22 mouse cellular contexts compared by ENCODE assay signal in genomic region chr5:119799419-119800242, GRCm38 (mm10). TPM values are rescaled to one million over a fixed set of nuclear protein-coding genes. Genes with fewer than 3 reads are reported as not detected.
A peak's percentile ranks its signal among the peaks of the same experiment; 100 is the strongest.
DNase-seq lines count a peak whose midpoint lies in the region; ATAC-seq and TF ChIP-seq lines count a peak whose summit lies in the region.
"Had no signal": no experiment of that assay in that cellular context is flagged by ENCODE, and none has a peak within 500 bp of the region (broad histone marks: within the 10 kb centered on the region; RNA-seq: fewer than 3 reads in every experiment).

No protein-coding gene starts in this region.

- ATAC-seq in heart, embryonic 11.5 days (replicated peaks; ENCODE audit: insufficient number of reproducible peaks, low FRiP score, low TSS enrichment), result no peak
- ATAC-seq in hindbrain, embryonic 11.5 days (ENCODE audit: low FRiP score), result no peak
- ATAC-seq in hindbrain, embryonic 12.5 days (ENCODE audit: low FRiP score), result no peak
- ATAC-seq in midbrain, embryonic 11.5 days (ENCODE audit: low FRiP score), result no peak
- ATAC-seq in midbrain, embryonic 15.5 days (replicated peaks), result no peak
- no peak for ATAC-seq in limb, embryonic 14.5 days (ENCODE audit: low FRiP score, low read depth)
- ATAC-seq: intestine, postnatal 0 days had no signal

- 0 out of 2 replicates have a peak, but pooled peaks cover 12% of the 10 kb centered on the region for H3K4me1 ChIP-seq in heart, embryonic 11.5 days (ENCODE audit: control insufficient read depth, insufficient read depth, low read length)
- no peaks in the 10 kb centered on the region for H3K4me1 ChIP-seq in hindbrain, embryonic 11.5 days (replicated peaks; ENCODE audit: control insufficient read depth, insufficient read depth, low read length)
- no peaks in the 10 kb centered on the region for H3K4me1 ChIP-seq in hindbrain, embryonic 12.5 days
- no peaks in the 10 kb centered on the region for H3K4me1 ChIP-seq in midbrain, embryonic 11.5 days (ENCODE audit: control insufficient read depth, insufficient read depth, low read length)
- H3K4me1 ChIP-seq in midbrain, embryonic 15.5 days, result no peaks in the 10 kb centered on the region
- H3K4me1 ChIP-seq in limb, embryonic 14.5 days (ENCODE audit: control insufficient read depth, insufficient read depth, low read length), result peaks cover 9% of the 10 kb centered on the region; the same call in 1 of the 2 replicates
- H3K4me1 ChIP-seq: hindbrain, embryonic 15.5 days had no signal

- H3K4me2 ChIP-seq in heart, embryonic 11.5 days, result peak overlapping the region; percentile 60
- H3K4me2 ChIP-seq in hindbrain, embryonic 11.5 days (replicated peaks; ENCODE audit: low read depth, low read length), result no peak overlapping the region
- H3K4me2 ChIP-seq in hindbrain, embryonic 12.5 days (replicated peaks), result no peak overlapping the region
- H3K4me2 ChIP-seq in midbrain, embryonic 11.5 days, result no peak overlapping the region
- no peak overlapping the region for H3K4me2 ChIP-seq in midbrain, embryonic 15.5 days
- peak overlapping the region; percentile 50 for H3K4me2 ChIP-seq in limb, embryonic 14.5 days (replicated peaks; ENCODE audit: low read depth, low read length, severe bottlenecking)
- H3K4me2 ChIP-seq: embryonic facial prominence, embryonic 15.5 days; hindbrain, embryonic 15.5 days had no signal

- peak overlapping the region; percentile 13 for H3K4me3 ChIP-seq in heart, embryonic 11.5 days (ENCODE audit: low read depth, low read length)
- no peak overlapping the region for H3K4me3 ChIP-seq in hindbrain, embryonic 11.5 days (ENCODE audit: low read depth, low read length)
- H3K4me3 ChIP-seq in hindbrain, embryonic 12.5 days, result no peak overlapping the region
- no peak overlapping the region for H3K4me3 ChIP-seq in midbrain, embryonic 11.5 days (ENCODE audit: low read depth, low read length)
- no peak overlapping the region for H3K4me3 ChIP-seq in midbrain, embryonic 15.5 days
- peak overlapping the region; percentile 9; the same call in 1 of the 2 replicates for H3K4me3 ChIP-seq in limb, embryonic 14.5 days (replicated peaks; ENCODE audit: low read length)
- H3K4me3 ChIP-seq: embryonic facial prominence, embryonic 15.5 days; hindbrain, embryonic 15.5 days had no signal

- no peak for TF ChIP-seq POLR2A in limb, embryonic 14.5 days (IDR thresholded peaks at IDR 0.05; ENCODE audit: borderline replicate concordance, extremely low read depth, insufficient read depth, insufficient read length)

- peaks cover 82% of the 10 kb centered on the region for H3K27me3 ChIP-seq in heart, embryonic 11.5 days (ENCODE audit: control insufficient read depth, insufficient read depth, low read length)
- H3K27me3 ChIP-seq in hindbrain, embryonic 11.5 days (ENCODE audit: control insufficient read depth, insufficient read depth, low read length), result peaks cover 97% of the 10 kb centered on the region
- H3K27me3 ChIP-seq in hindbrain, embryonic 12.5 days, result peaks cover 100% of the 10 kb centered on the region
- H3K27me3 ChIP-seq in midbrain, embryonic 11.5 days (ENCODE audit: control insufficient read depth, insufficient read depth, low read length), result peaks cover 100% of the 10 kb centered on the region
- H3K27me3 ChIP-seq in midbrain, embryonic 15.5 days (replicated peaks), result peaks cover 98% of the 10 kb centered on the region
- H3K27me3 ChIP-seq in limb, embryonic 14.5 days (ENCODE audit: control insufficient read depth, insufficient read depth, low read length), result peaks cover 86% of the 10 kb centered on the region

- H3K9me3 ChIP-seq in heart, embryonic 11.5 days (replicated peaks; ENCODE audit: control insufficient read depth, low read length), result no peaks in the 10 kb centered on the region
- no peaks in the 10 kb centered on the region for H3K9me3 ChIP-seq in hindbrain, embryonic 11.5 days (ENCODE audit: control insufficient read depth, low read length)
- no peaks in the 10 kb centered on the region for H3K9me3 ChIP-seq in hindbrain, embryonic 12.5 days (replicated peaks)
- no peaks in the 10 kb centered on the region; the same call in 1 of the 2 replicates for H3K9me3 ChIP-seq in midbrain, embryonic 11.5 days (ENCODE audit: control insufficient read depth, low read length)
- no peaks in the 10 kb centered on the region for H3K9me3 ChIP-seq in midbrain, embryonic 15.5 days
- no peaks in the 10 kb centered on the region for H3K9me3 ChIP-seq in limb, embryonic 14.5 days (ENCODE audit: control insufficient read depth, low read length)
- H3K9me3 ChIP-seq: embryonic facial prominence, embryonic 15.5 days; hindbrain, embryonic 15.5 days had no signal

- no peak for DNase-seq in heart, adult 9 months (ENCODE audit: low spot score in 2 of 2)
- DNase-seq in hindbrain, embryonic 11.5 days (ENCODE audit: low spot score), result peak; percentile 37
- DNase-seq in midbrain, embryonic 11.5 days (ENCODE audit: low spot score, missing footprints), result peak; percentile 92
- DNase-seq in limb, embryonic 14.5 days (ENCODE audit: low spot score), result no peak
- no peak for DNase-seq in adipocyte (ENCODE audit: low spot score)
- DNase-seq: adrenal gland, postnatal 25 days; B cell, adult 2 months; cerebellum, adult 18-20 months; gastrocnemius, postnatal 14 days; layer of hippocampus, postnatal 36 days; retina, postnatal 1 day; thymus, postnatal 36 days had no signal

- WGBS in heart, embryonic 11.5 days (ENCODE audit: insufficient replicate concordance), result 11% methylated on average over 9 of the region's 9 CpGs
- under 1% methylated on average over 9 of the region's 9 CpGs for WGBS in hindbrain, embryonic 11.5 days
- WGBS in hindbrain, embryonic 12.5 days, result under 1% methylated on average over 9 of the region's 9 CpGs
- under 1% methylated on average over 9 of the region's 9 CpGs for WGBS in midbrain, embryonic 11.5 days
- 3% methylated on average over 9 of the region's 9 CpGs for WGBS in midbrain, embryonic 15.5 days
- 6% methylated on average over 9 of the region's 9 CpGs for WGBS in limb, embryonic 14.5 days

- H3K27ac ChIP-seq in heart, embryonic 11.5 days (ENCODE audit: low read depth, low read length), result peak overlapping the region; percentile 86
- H3K27ac ChIP-seq in hindbrain, embryonic 11.5 days (ENCODE audit: low read depth, low read length), result no peak overlapping the region
- no peak overlapping the region for H3K27ac ChIP-seq in hindbrain, embryonic 12.5 days
- no peak overlapping the region for H3K27ac ChIP-seq in midbrain, embryonic 11.5 days (ENCODE audit: low read depth, low read length)
- no peak overlapping the region for H3K27ac ChIP-seq in midbrain, embryonic 15.5 days
- H3K27ac ChIP-seq in limb, embryonic 14.5 days (replicated peaks; ENCODE audit: low read depth, low read length), result peak overlapping the region; percentile 67; the same call in 1 of the 2 replicates
- H3K27ac ChIP-seq: embryonic facial prominence, embryonic 15.5 days; hindbrain, embryonic 15.5 days; kidney, postnatal 0 days had no signal

- peak overlapping the region; percentile 72 for H3K9ac ChIP-seq in heart, embryonic 11.5 days (ENCODE audit: low read depth, low read length)
- H3K9ac ChIP-seq in hindbrain, embryonic 11.5 days (ENCODE audit: low read depth, low read length), result no peak overlapping the region
- no peak overlapping the region for H3K9ac ChIP-seq in hindbrain, embryonic 12.5 days
- no peak overlapping the region for H3K9ac ChIP-seq in midbrain, embryonic 11.5 days (ENCODE audit: low read length)
- H3K9ac ChIP-seq in midbrain, embryonic 15.5 days, result no peak overlapping the region
- peak overlapping the region; percentile 36; the same call in 1 of the 2 replicates for H3K9ac ChIP-seq in limb, embryonic 14.5 days (ENCODE audit: low read depth, low read length, severe bottlenecking)
- H3K9ac ChIP-seq: embryonic facial prominence, embryonic 15.5 days; hindbrain, embryonic 15.5 days had no signal

- no peaks in the 10 kb centered on the region for H3K36me3 ChIP-seq in heart, embryonic 11.5 days (ENCODE audit: control insufficient read depth, insufficient read depth, low read length)
- no peaks in the 10 kb centered on the region for H3K36me3 ChIP-seq in hindbrain, embryonic 11.5 days (ENCODE audit: control insufficient read depth, insufficient read depth, low read length)
- no peaks in the 10 kb centered on the region for H3K36me3 ChIP-seq in hindbrain, embryonic 12.5 days
- no peaks in the 10 kb centered on the region for H3K36me3 ChIP-seq in midbrain, embryonic 11.5 days (ENCODE audit: control insufficient read depth, insufficient read depth, low read length)
- no peaks in the 10 kb centered on the region for H3K36me3 ChIP-seq in midbrain, embryonic 15.5 days (replicated peaks)
- H3K36me3 ChIP-seq in limb, embryonic 14.5 days (ENCODE audit: control insufficient read depth, insufficient read depth, low read length), result no peaks in the 10 kb centered on the region
- H3K36me3 ChIP-seq: embryonic facial prominence, embryonic 15.5 days; hindbrain, embryonic 15.5 days had no signal

RNA-seq across cellular contexts. Expression of gene Tbx5, which starts 32.8 kb away (rescaled TPM):
- 40.1 and 41.1 TPM in 2 replicates for polyA plus RNA-seq in heart, embryonic 11.5 days (2014; fragmentation: Nextera tagmentation; extraction: Ambion mirVana)
- polyA plus RNA-seq in hindbrain, embryonic 11.5 days (2014; fragmentation: Nextera tagmentation; extraction: Ambion mirVana), result not detected in 2 replicates
- polyA plus RNA-seq in hindbrain, embryonic 12.5 days (2016; fragmentation: Nextera tagmentation; extraction: Ambion mirVana), result 0.09 and 0.13 TPM in 2 replicates
- not detected in 2 replicates for polyA plus RNA-seq in midbrain, embryonic 11.5 days (2014; fragmentation: Nextera tagmentation; extraction: Ambion mirVana)
- polyA plus RNA-seq in midbrain, embryonic 15.5 days (2015; fragmentation: Nextera tagmentation; extraction: Ambion mirVana), result 0.04 TPM in 1 of 2 replicates, not detected in the other
- 36.9 and 39.3 TPM in 2 replicates for polyA plus RNA-seq in limb, embryonic 14.5 days (2012; rRNA removed)
- polyA plus RNA-seq in limb, embryonic 14.5 days (2014; fragmentation: Nextera tagmentation; extraction: Ambion mirVana), result 22.4 and 29.3 TPM in 2 replicates
- polyA plus RNA-seq: forebrain, embryonic 11.5 days; frontal cortex, adult 2 months; intestine, postnatal 0 days; kidney, postnatal 0 days; liver, embryonic 16.5 days had no signal

Comparison
In these comparisons a context has a peak if more than half of its experiments do, and no peak if none do; other contexts are left out.
1. H3K27ac ChIP-seq: peak in heart, embryonic 11.5 days (single experiment) and limb, embryonic 14.5 days (single experiment); none in hindbrain, embryonic 11.5 days (single experiment), hindbrain, embryonic 12.5 days (single experiment), midbrain, embryonic 11.5 days (single experiment) and midbrain, embryonic 15.5 days (single experiment).
2. H3K4me2 ChIP-seq: peak in heart, embryonic 11.5 days (single experiment) and limb, embryonic 14.5 days (single experiment); none in hindbrain, embryonic 11.5 days (single experiment), hindbrain, embryonic 12.5 days (single experiment), midbrain, embryonic 11.5 days (single experiment) and midbrain, embryonic 15.5 days (single experiment).
3. H3K4me3 ChIP-seq: peak in heart, embryonic 11.5 days (single experiment) and limb, embryonic 14.5 days (single experiment); none in hindbrain, embryonic 11.5 days (single experiment), hindbrain, embryonic 12.5 days (single experiment), midbrain, embryonic 11.5 days (single experiment) and midbrain, embryonic 15.5 days (single experiment).
4. H3K9ac ChIP-seq: peak in heart, embryonic 11.5 days (single experiment) and limb, embryonic 14.5 days (single experiment); none in hindbrain, embryonic 11.5 days (single experiment), hindbrain, embryonic 12.5 days (single experiment), midbrain, embryonic 11.5 days (single experiment) and midbrain, embryonic 15.5 days (single experiment).
5. DNase-seq: peak in hindbrain, embryonic 11.5 days (single experiment) and midbrain, embryonic 11.5 days (single experiment); none in heart, adult 9 months (0 of 2), limb, embryonic 14.5 days (single experiment) and adipocyte (single experiment).
6. RNA of gene Tbx5, which starts 32.8 kb away (polyA plus RNA-seq): 40.1 to 41.1 TPM in heart, embryonic 11.5 days and 22.4 to 39.3 TPM in limb, embryonic 14.5 days; 0.09 to 0.13 TPM in hindbrain, embryonic 12.5 days, not detected in hindbrain, embryonic 11.5 days, 0.04 TPM in midbrain, embryonic 15.5 days and not detected in midbrain, embryonic 11.5 days; every median in the first group is over 10 times any median in the second.